Mouse (Mus musculus) stomach, adult 2 months (tissue): ENCODE data around the gene Rnf216. TPM values are rescaled to one million over a fixed set of nuclear protein-coding genes. Genes with fewer than 3 reads are reported as not detected.

Experiments
- polyA plus RNA-seq: library from polyadenylated mRNA; depleted of rRNA; stranded (reverse); fragments of >200 nt; gene quantifications from 2 replicates; pipeline ENCODE4 v1.2.3, GENCODE M21; 2012; rRNA removed

Gene Rnf216
- polyA plus RNA-seq = 11.1 and 12.8 TPM in 2 replicates

DNA sequence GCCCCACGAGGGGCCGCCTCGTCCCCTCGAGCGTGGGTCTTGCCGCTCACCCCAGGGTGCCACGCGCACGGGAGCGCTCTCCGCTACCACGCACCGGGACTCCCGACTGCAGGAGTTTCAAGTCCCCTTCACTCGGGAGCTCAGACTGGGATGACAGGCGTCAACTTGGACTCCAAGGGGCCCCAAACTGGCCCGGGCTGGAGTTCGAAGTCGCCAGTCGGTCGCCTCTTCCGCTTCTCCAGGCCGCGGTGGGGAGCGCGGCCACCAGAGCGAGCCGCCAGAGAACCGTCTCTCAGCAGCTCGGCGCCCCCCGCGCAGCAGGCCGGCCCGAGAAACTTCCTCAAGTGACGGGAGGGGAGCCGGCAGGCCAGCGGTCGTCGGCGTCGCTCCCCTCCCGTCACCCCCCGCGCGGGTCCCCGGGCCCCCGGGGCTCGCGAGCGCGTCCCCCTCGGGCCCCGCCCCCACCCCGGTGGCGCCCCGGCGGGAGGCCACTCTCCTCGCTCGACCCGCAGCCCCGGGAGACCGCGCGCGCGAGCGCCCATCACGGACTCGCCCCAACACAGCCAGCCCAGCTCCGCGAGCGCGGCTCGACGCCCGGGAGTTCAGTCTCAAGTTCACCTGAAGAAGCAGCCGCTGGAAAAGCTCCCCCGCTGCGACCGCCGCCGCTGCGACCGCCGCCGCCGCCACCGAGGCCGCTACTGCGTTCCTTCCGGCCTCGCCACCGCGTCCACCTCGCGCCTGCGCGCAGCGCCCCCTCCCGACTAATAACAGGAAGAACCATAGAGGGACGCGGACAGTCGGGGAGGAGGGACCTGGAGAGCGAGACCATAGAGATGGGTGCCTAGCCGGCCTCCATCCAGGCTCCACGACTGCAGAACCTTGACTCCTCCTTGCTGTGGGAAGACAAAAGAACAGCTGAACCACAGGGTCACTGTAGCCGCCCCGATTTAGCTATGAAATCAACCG, at the start of gene Rnf216:
Gene Rnf216 (minus strand): TSS at position 714 of the 966 bp plus-strand sequence.

DNA sequence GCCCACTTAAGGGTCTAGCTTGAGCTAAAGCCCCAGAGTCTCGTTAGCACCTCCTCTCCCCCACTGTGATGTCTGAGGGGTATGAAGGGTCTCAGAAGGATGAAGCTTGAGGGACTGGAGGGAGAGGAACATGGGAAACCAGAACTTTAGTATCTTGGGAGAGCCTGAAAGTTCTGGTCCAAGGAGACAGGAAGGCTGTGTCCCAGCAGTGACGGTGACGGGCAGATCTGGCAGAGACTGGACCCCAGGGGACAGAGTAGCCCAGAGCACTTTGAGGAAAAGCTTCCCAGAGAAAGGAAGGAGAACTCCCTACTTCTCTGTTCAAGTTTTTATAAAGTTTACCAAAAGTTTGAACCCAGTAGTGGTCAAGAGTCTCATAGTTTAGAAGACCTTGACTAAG, 34.7 kb upstream of the Rnf216 start, which contains the start of gene Olfr718-ps1:
Gene Olfr718-ps1 (minus strand): TSS at position 101 of the 400 bp plus-strand sequence.

DNA sequence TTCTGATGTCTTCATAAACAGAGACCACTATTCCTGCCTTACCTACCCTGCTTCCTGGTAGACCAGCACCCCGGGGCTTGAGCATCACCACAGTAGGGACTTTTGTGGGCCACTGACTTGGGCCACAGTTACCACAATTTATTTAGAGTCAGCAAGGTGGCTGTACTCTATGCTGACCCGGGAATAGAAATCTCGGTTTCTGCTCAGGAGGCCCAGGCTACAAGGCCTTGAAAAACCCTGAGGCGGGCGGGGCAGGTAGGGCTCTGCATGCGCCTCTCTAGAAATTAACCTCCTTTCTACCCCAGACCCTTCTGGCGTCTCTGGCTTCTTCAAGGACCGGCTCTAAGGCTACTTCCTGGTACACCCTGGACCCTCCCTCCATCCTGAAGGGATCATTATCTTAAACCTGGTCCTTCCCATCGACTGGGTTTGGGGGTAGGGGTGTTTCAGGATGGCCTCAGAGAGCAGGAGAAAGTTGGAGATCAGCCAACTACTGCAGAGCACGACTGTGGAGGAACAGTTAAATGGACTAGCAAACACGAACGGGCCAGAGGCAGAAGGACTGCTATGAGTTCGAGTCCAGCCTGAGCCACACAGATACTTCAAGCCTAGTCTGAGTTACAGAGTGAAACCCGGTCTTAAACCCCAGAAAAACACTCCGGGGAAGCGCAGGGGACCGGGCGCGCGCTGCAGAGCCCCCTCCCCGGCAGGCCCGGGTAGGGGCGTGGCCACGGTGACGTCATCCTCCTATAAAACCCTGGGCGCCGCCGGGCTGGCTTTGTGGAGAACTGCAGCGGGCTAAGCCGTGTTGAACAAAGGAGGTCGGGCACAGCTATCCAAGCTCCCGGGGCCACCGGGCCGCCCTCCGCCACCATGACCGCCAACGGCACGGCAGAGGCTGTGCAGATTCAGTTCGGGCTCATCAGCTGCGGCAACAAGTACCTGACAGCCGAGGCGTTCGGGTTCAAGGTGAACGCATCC, 152.9 kb downstream of the Rnf216 start, which contains the start of gene Fscn1:
Gene Fscn1 (plus strand): TSS at position 768 of the 981 bp plus-strand sequence.

Other genes with a start within 250 kb of the Rnf216 start
- 10.0 and 10.1 TPM in 2 replicates for gene Fbxl18, start 217.6 kb downstream of the Rnf216 start, polyA plus RNA-seq
- 4,994 and 6,562 TPM in 2 replicates for gene Actb, start 206.2 kb downstream of the Rnf216 start, polyA plus RNA-seq
- gene Fscn1, start 152.7 kb downstream of the Rnf216 start, polyA plus RNA-seq = 13.7 and 18.7 TPM in 2 replicates
- not detected in 2 replicates for gene Olfr718-ps1, start 34.6 kb upstream of the Rnf216 start, polyA plus RNA-seq
- 0.78 and 1.2 TPM in 2 replicates for gene Rbak, start 67.8 kb upstream of the Rnf216 start, polyA plus RNA-seq
- not detected in 2 replicates for gene Spdye4b, start 68.0 kb upstream of the Rnf216 start, polyA plus RNA-seq
- not detected in 2 replicates for gene Spdye4a, start 113.9 kb upstream of the Rnf216 start, polyA plus RNA-seq
- gene Zfp12, start 122.2 kb upstream of the Rnf216 start, polyA plus RNA-seq = 1.9 and 2.4 TPM in 2 replicates
- gene Zfp316, start 157.0 kb upstream of the Rnf216 start, polyA plus RNA-seq = 3.2 and 4.9 TPM in 2 replicates
- 0.22 and 0.50 TPM in 2 replicates for gene Zfp853, start 180.6 kb upstream of the Rnf216 start, polyA plus RNA-seq
- gene E130309D02Rik, start 202.4 kb upstream of the Rnf216 start, polyA plus RNA-seq = 15.8 and 22.0 TPM in 2 replicates
- gene Zdhhc4, start 216.3 kb upstream of the Rnf216 start, polyA plus RNA-seq = 33.6 and 42.8 TPM in 2 replicates
- 0.61 and 0.87 TPM in 2 replicates for gene Grid2ip, start 244.3 kb upstream of the Rnf216 start, polyA plus RNA-seq